Mouse (Mus musculus) brain, embryonic 14.5 days (tissue): ENCODE measurements at regions not wholly inside any gene's neighbourhood (a gene's known extent, or its start where the extent isn't known, plus 50 kb on each side); places are given as distances from the start of the nearest gene placed in this dataset.

ENCODE experiments used
- CTCF ChIP-seq: fragments of 200-500 bp; IDR thresholded peaks from 2 replicates; pipeline ENCODE4 v1.5.1; 2012; ENCODE audit warnings: inconsistent platforms, mild to moderate bottlenecking, moderate library complexity, borderline replicate concordance; ENCODE audit not compliant: insufficient read depth, insufficient read length; ENCODE audit errors: extremely low read depth
- POLR2A ChIP-seq: fragments of 200-500 bp; IDR thresholded peaks from 2 replicates; pipeline ENCODE4 v1.6.1; 2012; ENCODE audit warnings: mild to moderate bottlenecking, inconsistent platforms, borderline replicate concordance; ENCODE audit not compliant: poor library complexity, insufficient read depth, insufficient read length, severe bottlenecking; ENCODE audit errors: extremely low read depth

- TF ChIP-seq CTCF: no peak
- TF ChIP-seq POLR2A: no peak
Observed at GRCm38 (mm10) chr2:78795446-78795845, 72.5 kb upstream of the Ube2e3 start.
